Mouse (Mus musculus) adrenal gland, postnatal 10 days (tissue): ENCODE measurements around the gene Plpp1. TPM values are rescaled to one million over a fixed set of nuclear protein-coding genes. Genes with fewer than 3 reads are reported as not detected.

Source experiments
- DNase-seq: peaks from one replicate; pipeline ENCODE4 v3.0.0; 2021; ENCODE audit warnings: mixed read lengths
- total RNA-seq, 2 experiments: library from RNA; stranded (reverse); gene quantifications; 2 replicates each; pipeline ENCODE4 v1.2.3; 2021

The Plpp1 gene
- total RNA-seq, 2 experiments from 2014 or later = 137 to 155 TPM

DNA sequence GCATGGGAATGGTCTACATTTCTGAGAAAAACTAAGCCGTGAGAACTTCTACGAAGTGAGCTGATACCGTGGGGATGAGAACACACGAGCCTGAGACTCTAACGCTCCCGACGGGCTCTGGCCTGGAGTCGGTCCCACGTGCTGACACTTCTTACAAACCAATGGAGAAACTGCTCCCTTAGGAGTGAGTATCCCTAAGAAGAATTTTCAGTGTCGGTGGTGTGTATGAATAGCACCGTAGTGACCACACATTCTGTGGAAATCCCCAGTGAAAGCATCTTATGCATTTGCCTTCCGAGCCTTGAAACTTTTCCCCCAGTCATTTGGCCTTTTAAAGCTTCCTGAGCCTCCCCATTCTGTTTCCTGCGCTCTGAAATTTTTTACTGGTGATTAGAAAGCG, 27.7 kb upstream of the Plpp1 start:
- DNase-seq = no peak

GRCm38 (mm10) chr13:112773991-112774675, 26.5 kb upstream of the Plpp1 start:
- no peak for DNase-seq

GRCm38 (mm10) chr13:112775856-112776255, 24.7 kb upstream of the Plpp1 start:
- no peak for DNase-seq

DNA sequence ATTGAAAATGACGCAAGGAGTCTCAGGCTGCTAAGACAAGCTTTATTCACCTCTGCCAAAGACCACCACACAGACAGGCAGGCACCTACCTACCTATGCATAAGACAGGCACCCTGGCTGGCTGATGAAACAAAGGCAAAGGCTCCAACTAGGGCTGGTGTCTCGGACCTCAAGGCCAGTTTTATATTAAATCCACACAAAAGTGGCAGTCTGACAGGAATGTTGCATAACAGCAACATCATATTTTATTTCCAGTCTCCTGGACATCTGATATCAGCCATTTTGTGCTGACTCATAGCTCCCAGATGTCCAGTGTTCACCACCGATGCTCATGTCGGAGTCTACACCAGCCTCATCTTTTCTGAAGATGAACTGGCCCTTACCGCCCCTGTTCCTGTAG, 22.2 kb upstream of the Plpp1 start:
- DNase-seq = no peak

GRCm38 (mm10) chr13:112785305-112785704, 15.3 kb upstream of the Plpp1 start:
- DNase-seq = no peak

DNA sequence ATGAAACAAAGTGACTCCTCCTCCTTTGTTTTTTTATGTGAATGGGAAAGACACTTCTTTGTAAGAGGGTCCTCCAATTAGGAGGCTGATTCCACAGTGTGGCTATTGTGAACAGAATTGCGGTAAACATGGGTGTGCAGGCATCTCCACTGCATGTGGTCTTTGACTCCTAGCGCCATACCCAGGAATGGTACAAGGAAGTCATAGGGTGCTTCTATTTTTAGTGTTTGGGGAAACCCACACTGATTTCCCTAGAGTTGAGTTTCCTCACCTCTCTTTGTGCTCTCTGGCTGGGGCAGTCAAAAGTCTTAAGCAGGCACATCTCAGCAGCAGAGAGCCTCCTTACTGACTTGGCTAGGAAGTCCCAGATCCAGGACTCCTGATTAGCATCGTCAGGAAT, 14.4 kb upstream of the Plpp1 start:
- no peak for DNase-seq

- DNase-seq = no peak
Observed at GRCm38 (mm10) chr13:112786942-112787533, 13.6 kb upstream of the Plpp1 start.

DNA sequence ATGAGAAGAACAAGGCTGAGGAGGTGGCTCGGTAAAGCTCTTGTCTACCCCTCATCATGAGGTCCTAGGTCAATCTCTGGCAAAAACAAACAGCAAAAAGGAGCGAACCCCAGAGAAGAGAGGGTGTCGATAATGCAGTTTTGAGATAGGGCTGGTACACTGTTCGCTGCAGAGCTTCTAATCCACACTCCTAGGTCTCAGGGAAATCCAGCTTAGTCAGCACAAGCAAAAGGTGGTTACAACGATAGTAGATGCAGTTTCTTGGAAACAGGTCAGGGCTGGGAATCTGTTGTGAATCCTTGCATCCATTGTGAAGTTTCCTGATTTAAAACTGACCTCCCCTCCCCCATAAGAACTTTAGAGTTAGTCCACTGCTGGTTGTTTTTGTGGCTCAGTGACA, 9.8 kb upstream of the Plpp1 start:
- no peak for DNase-seq

DNA sequence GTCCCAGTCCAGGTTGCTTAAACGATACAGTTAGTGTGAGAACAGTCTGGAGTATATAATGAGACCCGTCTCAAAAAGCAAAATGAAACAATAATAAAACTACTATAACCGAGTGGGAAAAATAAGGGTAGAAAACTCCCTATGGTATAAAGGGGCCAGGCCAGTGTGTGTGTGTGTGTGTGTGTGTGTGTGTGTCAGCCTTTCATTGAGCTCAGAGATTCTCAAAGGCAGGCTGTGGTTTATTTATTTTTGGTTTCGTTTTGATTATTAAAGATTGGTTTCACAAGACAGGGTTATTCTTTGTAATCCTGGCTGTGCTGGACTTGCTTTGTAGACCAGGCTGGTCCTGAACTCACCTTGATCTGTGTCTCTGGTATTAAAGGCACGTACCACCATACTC, 8.7 kb upstream of the Plpp1 start:
- no peak for DNase-seq

GRCm38 (mm10) chr13:112798243-112798952, 2.2 kb upstream of the Plpp1 start:
- no peak for DNase-seq

DNA sequence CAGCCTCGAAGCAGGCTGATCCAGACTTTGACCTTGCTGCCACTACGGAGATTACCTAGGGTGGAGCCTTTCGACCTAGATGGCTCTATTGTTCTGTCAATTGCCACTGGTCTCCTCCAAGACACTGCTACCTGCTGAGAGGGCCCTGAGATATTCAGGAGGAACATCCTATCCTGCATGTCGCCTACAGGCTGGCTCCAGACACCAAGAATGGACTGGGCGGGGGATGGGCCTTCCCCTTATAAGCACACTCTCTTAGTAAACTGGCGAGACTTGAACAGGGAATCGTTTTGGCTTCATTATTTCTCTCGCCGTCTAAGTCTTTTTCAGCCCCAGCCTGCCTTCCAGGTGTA, 1.7 kb upstream of the Plpp1 start:
- no peak for DNase-seq

DNA sequence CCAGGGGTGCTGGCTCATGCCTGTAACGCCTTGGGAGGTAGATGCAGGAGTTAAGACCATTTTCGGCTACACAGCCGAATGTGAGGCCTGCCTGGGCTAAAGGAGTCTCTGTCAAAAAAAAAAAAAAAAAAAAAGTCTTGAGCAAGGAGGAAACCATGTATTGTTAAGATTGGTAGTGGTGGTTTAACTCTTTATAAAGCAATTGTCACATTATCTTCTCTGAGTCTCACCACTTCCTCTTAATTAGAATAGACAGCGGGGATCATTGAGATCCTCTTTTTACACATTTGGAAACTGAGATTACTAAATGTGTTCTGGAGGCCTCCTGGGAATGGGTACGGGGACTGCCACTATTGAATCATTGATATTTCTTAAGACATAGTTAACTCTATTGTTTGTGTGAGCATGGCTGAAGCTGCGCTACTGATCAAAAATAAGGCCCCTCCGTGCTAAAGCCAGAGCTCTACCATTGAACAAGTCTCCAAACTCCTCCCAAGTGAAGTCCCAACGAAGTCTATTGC, 811 bp upstream of the Plpp1 start:
- no peak for DNase-seq

DNA sequence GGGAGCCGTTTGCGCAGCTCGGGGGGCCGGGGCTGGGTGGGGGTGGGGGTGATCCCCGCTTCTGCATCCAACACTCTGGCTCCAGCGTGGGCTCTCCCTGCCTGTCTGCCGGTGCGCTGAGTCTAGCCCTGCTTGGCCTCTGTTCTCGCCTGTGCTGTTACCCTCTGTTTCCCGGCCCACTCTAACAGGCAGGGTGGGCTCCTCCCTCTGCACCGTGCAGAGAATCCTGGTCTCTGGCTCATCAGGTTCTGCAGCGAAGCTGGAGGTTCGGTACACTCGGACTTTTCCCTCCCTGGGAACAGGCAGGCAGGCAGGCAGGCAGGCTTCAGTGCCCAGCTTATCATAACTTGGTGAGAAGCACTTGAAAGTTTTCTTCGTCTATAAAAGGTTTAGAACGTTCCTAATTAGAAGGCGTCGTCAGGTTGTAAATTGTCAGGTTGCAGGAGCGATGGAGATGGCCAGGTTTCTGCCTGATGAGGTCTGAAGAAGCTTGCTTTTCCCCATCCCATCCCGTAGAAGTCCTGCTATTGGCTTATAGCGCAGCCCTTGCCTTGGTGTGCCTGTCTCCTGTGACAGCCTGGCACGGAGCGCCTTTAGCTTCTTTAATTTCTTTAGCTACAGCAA, 901 bp downstream of the Plpp1 start:
- DNase-seq = peak; percentile 51

DNA sequence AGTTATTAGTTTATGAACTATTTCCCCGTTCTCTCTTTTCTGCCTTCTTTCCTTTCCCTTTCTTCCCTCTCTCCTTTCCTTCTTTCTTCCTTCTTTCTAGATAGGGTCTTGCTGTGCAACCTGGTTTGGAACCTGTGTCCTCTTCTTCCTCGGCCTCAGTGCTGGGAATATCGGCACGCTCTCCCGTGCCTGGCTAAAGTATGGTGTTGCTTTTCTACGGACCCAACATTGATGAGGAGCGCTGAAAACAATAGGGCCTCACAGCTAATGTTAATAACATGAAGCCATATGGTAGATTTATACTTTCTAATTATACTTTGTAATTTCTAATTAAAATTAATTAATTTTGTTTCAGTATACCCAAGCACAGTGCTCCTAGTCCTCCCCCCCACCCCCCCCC, 2.5 kb downstream of the Plpp1 start:
- no peak for DNase-seq

GRCm38 (mm10) chr13:112803661-112804060, 3.1 kb downstream of the Plpp1 start:
- DNase-seq = no peak

DNA sequence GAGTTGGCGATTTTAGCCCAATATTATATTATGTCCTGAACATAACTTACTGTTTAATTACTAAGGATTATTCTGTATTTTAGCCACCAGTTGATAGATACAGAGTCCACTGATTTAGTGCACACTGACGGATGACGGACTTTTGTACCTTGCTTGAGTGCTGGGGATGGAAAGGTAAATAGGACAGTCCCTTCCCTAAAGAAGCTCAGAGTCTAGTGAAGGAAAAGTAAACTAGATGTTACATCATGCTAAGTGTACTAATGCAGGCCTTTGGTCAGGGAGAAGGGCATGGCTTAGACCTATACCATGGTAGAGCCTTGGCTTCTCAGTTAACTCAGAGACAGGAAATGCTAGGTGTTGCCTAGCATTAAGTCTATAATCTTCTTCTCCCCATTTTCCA, 4.9 kb downstream of the Plpp1 start:
- no peak for DNase-seq

DNA sequence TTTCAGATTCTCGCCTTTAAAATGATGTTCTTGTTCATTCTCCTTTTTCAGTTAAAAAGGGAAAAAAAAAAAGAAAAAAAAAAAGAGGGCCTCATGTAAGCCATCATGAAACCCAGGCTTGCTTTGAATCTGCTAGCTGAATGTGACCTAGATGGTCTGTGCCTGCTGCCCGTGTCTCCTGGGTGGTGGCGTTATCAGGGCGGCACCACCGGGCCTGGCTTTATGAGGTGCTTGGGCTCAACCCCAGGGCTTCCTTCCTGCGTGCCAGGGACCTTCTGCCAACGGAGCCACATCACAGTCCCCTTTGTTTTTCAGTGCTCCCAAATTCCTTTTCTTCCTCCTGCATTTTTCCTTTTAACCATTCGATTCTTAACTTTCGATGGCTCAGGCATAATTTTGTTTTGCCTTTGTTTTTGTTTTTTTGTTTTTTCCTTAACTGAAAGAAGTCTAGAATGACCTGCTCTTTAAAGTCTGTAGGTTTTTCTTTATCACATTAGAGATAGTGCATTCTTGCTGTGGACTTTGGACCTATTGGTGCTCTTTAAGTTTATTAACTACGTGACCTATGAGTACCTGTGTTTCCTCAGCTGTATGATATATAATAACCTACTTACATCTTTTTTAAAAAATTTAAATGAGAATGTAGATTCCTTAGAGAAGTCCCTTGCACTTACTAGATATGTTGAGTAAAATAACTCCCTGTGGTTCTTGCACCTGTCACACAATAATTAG, 7.5 kb downstream of the Plpp1 start:
- no peak for DNase-seq

DNA sequence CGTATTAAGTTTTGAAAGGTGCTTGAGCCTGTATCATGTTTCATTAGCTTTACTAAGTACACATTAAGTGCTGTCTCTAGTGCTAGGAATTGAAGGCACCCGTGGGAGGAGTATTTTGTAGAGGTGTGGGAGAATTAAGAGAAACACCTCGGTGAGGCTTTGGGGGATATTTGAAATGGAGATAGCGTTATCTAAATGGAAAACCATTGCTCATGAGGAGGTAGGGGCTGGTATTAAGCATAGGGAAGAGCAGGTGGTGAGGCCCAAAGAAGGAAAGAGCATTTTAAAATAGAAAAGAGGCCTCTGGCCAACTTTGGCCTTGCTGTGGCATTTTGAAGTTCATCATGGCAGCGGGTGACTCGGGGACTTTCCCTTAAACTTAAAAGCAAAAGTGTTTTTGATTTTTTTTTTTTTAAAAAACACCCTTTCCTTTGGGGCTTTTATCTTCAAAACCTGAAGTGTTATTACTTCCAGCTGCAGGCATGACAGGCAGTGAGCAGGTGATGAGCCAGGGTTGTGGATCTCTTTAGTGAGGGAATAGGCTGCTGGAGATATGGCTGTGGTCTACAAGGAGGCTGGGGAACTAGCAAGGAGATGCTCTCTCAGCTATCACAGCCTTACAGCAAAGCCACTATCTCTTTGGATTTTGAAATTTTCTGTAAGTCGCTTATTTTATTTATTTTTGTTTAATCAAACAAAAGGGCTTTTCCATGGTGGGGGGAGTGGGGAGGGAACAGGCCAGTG, 9.1 kb downstream of the Plpp1 start:
- no peak for DNase-seq

- DNase-seq = no peak
Observed at GRCm38 (mm10) chr13:112810248-112810645, 9.7 kb downstream of the Plpp1 start.

- DNase-seq = no peak
Observed at GRCm38 (mm10) chr13:112810751-112811150, 10.2 kb downstream of the Plpp1 start.

DNA sequence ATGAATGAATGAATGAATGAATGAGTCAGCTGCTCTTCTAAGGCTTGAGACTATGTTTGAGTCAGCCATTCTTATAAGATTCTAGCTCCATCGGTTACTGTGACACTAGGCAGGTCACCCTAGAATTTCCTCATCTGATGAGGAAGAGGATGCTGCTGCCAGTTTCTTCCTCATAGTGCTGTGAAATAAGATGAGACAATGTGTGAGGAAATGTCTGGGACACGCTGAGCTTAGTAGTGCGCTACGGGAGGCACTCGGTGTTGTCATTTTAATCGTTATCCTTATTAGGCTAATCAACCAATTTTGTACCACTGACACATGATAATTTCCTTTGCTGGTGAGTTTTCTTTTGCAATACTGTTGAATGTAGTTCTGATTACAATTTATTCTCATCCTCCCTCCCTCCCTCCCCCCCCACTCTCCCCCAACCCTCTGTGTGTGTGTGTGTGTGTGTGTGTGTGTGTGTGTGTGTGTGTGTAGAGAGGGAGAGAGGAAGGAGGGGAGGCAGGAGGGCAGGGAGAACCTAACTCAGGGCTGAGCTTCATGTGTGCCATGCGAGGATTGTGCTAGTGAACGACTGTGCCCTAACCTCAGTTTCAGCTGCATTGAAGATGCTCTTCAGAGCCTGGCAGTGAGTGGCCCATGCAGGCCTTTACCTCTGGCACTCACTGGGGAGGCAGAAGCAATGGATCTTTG, 11.3 kb downstream of the Plpp1 start:
- DNase-seq = no peak
